Mouse (Mus musculus): ENCODE results near the gene Sp8. TPM values are rescaled to one million over a fixed set of nuclear protein-coding genes. Genes with fewer than 3 reads are reported as not detected.
A peak's percentile ranks its signal among the peaks of the same experiment; 100 is the strongest.

The Sp8 gene
- 4.5 and 5.1 TPM in 2 replicates for polyA plus RNA-seq (2014; fragmentation: Nextera tagmentation; extraction: Ambion mirVana)

DNA sequence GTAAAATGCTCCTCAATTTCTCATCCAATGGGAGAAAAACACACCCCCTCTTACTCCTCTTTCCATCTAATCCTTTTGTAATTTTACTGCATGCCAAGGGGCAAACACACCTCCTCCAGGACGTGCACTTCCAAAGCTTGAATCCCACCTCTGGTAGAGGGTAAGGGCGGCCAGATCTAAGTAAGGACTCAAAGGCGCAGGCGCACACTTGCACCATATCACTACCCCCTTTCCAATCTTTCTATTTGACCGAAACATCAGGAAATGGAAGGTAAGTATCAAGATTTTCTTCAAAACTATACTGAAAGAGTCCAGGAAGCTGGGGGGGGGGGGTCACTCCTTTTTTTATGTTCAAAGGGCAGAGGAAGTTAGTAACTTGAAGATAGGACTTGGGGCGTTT is at the start of gene Sp8:
Sp8 (plus strand) TSS at position 109 of the 400 bp plus-strand sequence.
- H3K9ac ChIP-seq (ENCODE audit: low read length) = no peak within 1 kb of the TSS
- ATAC-seq (ENCODE audit: insufficient number of reproducible peaks, low FRiP score, low TSS enrichment, low read depth) (no peak), DNase-seq (ENCODE audit: low spot score) (no peak)
- H3K36me3 ChIP-seq (ENCODE audit: control insufficient read depth, insufficient read depth, low read length) = no peaks in the 10 kb centered on the region
- no peak within 1 kb of the TSS for H3K27ac ChIP-seq (replicated peaks; ENCODE audit: low read depth, low read length)
- peaks cover 4% of the 10 kb centered on the region; the same call in 1 of the 2 replicates for H3K4me1 ChIP-seq (ENCODE audit: control insufficient read depth, insufficient read depth, low read length)
- 0% methylated on average over 6 of the region's 6 CpGs for WGBS
- peak within 1 kb of the TSS; percentile 45 for H3K4me3 ChIP-seq (ENCODE audit: low read depth, low read length)
- H3K27me3 ChIP-seq (ENCODE audit: control insufficient read depth, insufficient read depth, low read length) = peaks cover 74% of the 10 kb centered on the region
- H3K4me2 ChIP-seq (ENCODE audit: low read depth, severe bottlenecking) = peak within 1 kb of the TSS; percentile 87
- no peaks in the 10 kb centered on the region for H3K9me3 ChIP-seq (ENCODE audit: control insufficient read depth, low read length)

DNA sequence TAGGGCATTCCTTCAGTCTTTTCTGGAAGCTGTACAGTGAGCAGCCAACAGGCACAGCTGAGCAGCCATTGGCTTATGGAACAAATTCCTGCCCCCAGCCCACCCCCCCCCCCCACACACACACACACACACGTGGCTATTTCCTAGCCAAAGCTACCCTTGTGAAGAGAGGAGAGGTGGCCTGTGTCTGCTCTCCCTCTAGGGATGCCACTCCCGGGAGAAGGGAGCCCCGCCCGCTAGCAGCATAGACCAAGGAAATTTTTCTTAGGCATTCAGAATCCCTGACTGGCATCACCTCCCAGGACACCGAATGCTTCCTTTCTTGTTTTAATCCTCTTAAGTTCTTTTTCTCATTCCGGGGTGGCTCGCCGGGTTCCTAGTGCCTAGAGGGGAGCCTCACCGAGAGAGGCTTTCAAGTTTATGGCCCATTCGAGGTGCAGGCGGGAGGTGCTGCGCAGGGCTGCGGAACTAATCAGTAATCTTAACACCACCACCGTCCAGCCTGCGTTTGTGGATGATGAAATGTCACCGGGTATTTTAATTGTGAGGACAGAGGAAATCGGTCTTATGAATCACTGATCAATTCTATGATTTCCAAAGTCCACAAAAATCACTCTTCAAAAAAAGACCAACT is 34.7 kb upstream of the Sp8 start:
- Histone ChIP-seq H3K36me3 (ENCODE audit: control insufficient read depth, insufficient read depth, low read length) (no peaks in the 10 kb centered on the region), H3K9me3 (ENCODE audit: control insufficient read depth, low read length) (no peaks in the 10 kb centered on the region), H3K4me2 (ENCODE audit: low read depth, severe bottlenecking) (peak overlapping the region; percentile 41), H3K4me1 (ENCODE audit: control insufficient read depth, insufficient read depth, low read length) (no peaks in the 10 kb centered on the region), H3K27me3 (ENCODE audit: control insufficient read depth, insufficient read depth, low read length) (no peaks in the 10 kb centered on the region), H3K27ac (replicated peaks; ENCODE audit: low read depth, low read length) (no peak overlapping the region), H3K9ac (ENCODE audit: low read length) (no peak overlapping the region), H3K4me3 (ENCODE audit: low read depth, low read length) (no peak overlapping the region)
- 3% methylated on average over 17 of the region's 17 CpGs for WGBS
- ATAC-seq (ENCODE audit: insufficient number of reproducible peaks, low FRiP score, low TSS enrichment, low read depth) = peak; percentile 73
- DNase-seq (ENCODE audit: low spot score) = peak; percentile 34

DNA sequence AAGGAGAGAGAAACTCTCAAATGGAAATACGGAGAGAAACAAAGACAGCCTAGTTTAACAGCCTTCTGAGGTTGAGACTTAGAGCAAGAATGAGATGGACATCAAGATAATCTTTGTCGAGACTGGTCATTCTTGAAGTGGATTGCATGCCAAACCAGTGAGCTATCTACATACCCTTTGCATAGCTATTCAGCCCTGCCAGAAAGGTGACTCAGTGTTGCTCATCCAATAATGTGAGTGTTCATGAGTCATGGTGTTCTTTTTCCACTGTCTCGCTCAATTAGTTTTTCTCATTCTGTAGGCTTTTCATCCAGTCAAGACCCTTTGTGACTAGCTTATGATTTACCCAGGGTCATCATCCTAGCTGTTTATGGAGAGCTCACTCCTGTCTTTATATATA is 31.6 kb upstream of the Sp8 start:
- Histone ChIP-seq H3K27me3 (ENCODE audit: control insufficient read depth, insufficient read depth, low read length) (no peaks in the 10 kb centered on the region), H3K9me3 (ENCODE audit: control insufficient read depth, low read length) (no peaks in the 10 kb centered on the region), H3K4me3 (ENCODE audit: low read depth, low read length) (no peak overlapping the region), H3K9ac (ENCODE audit: low read length) (no peak overlapping the region), H3K36me3 (ENCODE audit: control insufficient read depth, insufficient read depth, low read length) (no peaks in the 10 kb centered on the region), H3K27ac (replicated peaks; ENCODE audit: low read depth, low read length) (no peak overlapping the region), H3K4me1 (ENCODE audit: control insufficient read depth, insufficient read depth, low read length) (no peaks in the 10 kb centered on the region), H3K4me2 (ENCODE audit: low read depth, severe bottlenecking) (no peak overlapping the region)
- ATAC-seq (ENCODE audit: insufficient number of reproducible peaks, low FRiP score, low TSS enrichment, low read depth) (no peak), DNase-seq (ENCODE audit: low spot score) (no peak)
- 84% methylated on average over 3 of the region's 3 CpGs for WGBS

DNA sequence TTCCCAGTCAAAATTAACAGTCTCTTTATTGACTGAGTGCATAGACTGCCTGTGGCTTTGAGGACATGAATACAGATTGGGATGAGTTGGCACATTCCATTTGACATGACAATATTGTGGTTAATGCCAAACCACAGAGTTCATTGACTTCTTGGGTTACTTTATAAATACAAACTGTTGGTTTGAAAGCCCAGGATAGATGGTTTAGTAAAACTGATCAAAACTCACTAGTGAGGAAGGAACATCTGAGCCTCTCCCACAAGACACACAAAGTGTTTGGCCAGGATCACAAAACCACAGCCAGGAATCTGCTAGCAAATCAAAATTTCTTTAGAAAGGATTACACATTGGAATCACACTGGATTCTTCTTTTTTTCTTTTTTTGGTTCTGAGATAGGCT is 30.0 kb upstream of the Sp8 start:
- DNase-seq (ENCODE audit: low spot score) = no peak
- Histone ChIP-seq H3K27me3 (ENCODE audit: control insufficient read depth, insufficient read depth, low read length) (no peaks in the 10 kb centered on the region), H3K4me3 (ENCODE audit: low read depth, low read length) (no peak overlapping the region), H3K36me3 (ENCODE audit: control insufficient read depth, insufficient read depth, low read length) (no peaks in the 10 kb centered on the region), H3K9me3 (ENCODE audit: control insufficient read depth, low read length) (no peaks in the 10 kb centered on the region), H3K4me1 (ENCODE audit: control insufficient read depth, insufficient read depth, low read length) (no peaks in the 10 kb centered on the region), H3K27ac (replicated peaks; ENCODE audit: low read depth, low read length) (no peak overlapping the region), H3K4me2 (ENCODE audit: low read depth, severe bottlenecking) (no peak overlapping the region), H3K9ac (ENCODE audit: low read length) (no peak overlapping the region)
- ATAC-seq (ENCODE audit: insufficient number of reproducible peaks, low FRiP score, low TSS enrichment, low read depth) = no peak

DNA sequence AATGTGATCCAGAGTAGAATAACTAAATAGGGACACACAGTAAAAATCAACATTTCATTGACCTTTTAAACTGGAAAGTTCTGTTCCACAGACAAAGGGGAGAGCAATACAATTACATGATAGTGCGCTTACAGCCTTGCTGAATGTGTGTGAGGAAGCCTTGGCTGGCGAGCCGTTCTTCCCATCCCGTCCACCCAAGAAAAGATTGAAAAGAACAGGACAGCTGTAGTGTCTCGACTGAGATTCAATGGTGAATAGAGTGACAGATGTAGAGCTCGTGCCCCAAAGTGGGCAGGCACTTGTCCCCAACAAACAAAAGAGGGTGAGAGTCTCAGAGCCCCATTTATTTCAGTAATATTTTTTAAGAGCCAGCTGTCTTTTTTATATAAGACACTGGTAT is 16.2 kb upstream of the Sp8 start:
- Histone ChIP-seq H3K4me1 (ENCODE audit: control insufficient read depth, insufficient read depth, low read length) (no peaks in the 10 kb centered on the region), H3K36me3 (ENCODE audit: control insufficient read depth, insufficient read depth, low read length) (no peaks in the 10 kb centered on the region), H3K4me2 (ENCODE audit: low read depth, severe bottlenecking) (no peak overlapping the region), H3K27me3 (ENCODE audit: control insufficient read depth, insufficient read depth, low read length) (no peaks in the 10 kb centered on the region), H3K27ac (replicated peaks; ENCODE audit: low read depth, low read length) (no peak overlapping the region), H3K9ac (ENCODE audit: low read length) (no peak overlapping the region), H3K9me3 (ENCODE audit: control insufficient read depth, low read length) (no peaks in the 10 kb centered on the region), H3K4me3 (ENCODE audit: low read depth, low read length) (no peak overlapping the region)
- DNase-seq (ENCODE audit: low spot score) (no peak), ATAC-seq (ENCODE audit: insufficient number of reproducible peaks, low FRiP score, low TSS enrichment, low read depth) (no peak)
- 88% methylated on average over 6 of the region's 6 CpGs for WGBS

DNA sequence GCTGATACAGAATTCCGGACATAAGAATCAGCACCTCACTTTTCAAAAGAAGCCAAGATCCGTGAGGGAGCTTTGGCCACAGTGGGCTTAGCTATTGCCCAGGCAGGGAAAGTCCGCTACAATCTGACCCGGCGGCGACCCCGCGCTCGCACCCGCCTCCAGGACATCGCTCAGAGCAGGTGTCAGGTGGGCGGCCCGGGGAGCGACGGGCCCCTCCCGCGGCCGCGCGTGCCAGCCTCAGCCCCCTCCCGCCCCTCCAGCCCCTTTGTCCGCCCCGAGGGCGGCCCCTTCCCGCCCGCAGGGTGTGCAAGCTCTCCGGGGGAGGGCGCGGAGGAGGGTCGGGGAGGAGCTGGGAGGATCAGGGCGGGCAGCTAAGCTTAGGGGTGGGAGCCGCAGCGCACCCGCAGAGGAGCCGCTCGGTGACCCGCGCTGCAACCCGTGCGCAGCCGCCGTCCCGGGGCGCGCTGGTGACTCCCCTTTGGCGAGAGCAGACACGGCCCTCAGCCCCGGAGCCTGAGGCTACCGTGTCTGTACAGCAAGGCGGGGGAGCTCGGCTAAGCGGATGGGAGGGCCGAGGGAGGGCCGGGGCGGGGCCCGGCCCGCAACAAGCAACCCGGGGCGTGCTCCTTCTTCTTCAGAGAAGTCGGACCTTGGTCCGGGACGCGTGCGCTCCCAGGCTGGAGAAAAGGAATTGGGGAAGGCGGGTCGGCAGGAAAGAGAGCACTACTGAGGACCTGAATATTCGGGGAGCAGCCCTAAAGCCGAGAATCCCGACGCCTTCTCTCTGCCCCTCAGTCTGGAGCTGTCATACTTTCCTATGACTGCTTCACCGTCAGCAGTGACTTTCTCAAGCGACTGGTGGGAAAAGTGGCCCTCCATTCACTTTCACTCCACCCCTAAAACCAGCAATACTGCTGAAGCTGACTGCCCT is 9.5 kb upstream of the Sp8 start:
- ATAC-seq (ENCODE audit: insufficient number of reproducible peaks, low FRiP score, low TSS enrichment, low read depth) = peak; percentile 77
- Histone ChIP-seq H3K27ac (replicated peaks; ENCODE audit: low read depth, low read length) (no peak overlapping the region), H3K9ac (ENCODE audit: low read length) (peak overlapping the region; percentile 45), H3K4me1 (ENCODE audit: control insufficient read depth, insufficient read depth, low read length) (peaks cover 5% of the 10 kb centered on the region; the same call in 1 of the 2 replicates), H3K9me3 (ENCODE audit: control insufficient read depth, low read length) (no peaks in the 10 kb centered on the region), H3K4me3 (ENCODE audit: low read depth, low read length) (peak overlapping the region; percentile 58), H3K4me2 (ENCODE audit: low read depth, severe bottlenecking) (peak overlapping the region; percentile 96), H3K27me3 (ENCODE audit: control insufficient read depth, insufficient read depth, low read length) (peaks cover 39% of the 10 kb centered on the region), H3K36me3 (ENCODE audit: control insufficient read depth, insufficient read depth, low read length) (no peaks in the 10 kb centered on the region)
- under 1% methylated on average over 70 of the region's 72 CpGs for whole genome bisulfite sequencing
- DNase-seq (ENCODE audit: low spot score) = peak; percentile 70

DNA sequence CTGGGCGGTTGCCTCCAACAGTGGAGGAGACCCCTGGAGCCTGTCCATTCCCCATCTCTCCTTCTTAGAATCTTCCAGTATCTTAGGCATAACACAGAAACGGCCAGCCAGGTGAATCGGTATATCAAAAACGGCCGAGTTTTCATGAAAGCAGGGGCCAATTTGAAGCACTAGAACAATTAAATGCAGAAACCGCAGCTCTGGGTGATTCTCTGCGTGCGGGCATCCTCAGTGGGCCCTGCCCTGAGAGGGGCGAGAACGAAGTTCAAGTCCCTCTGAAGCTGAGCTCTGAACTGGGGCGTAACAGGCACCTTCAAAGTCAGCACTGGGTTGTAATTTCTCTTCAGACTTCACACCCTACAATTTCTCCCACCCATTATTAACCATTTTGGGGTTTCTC is 8.8 kb upstream of the Sp8 start:
- Histone ChIP-seq H3K27me3 (ENCODE audit: control insufficient read depth, insufficient read depth, low read length) (peaks cover 39% of the 10 kb centered on the region), H3K36me3 (ENCODE audit: control insufficient read depth, insufficient read depth, low read length) (no peaks in the 10 kb centered on the region), H3K9me3 (ENCODE audit: control insufficient read depth, low read length) (no peaks in the 10 kb centered on the region), H3K4me3 (ENCODE audit: low read depth, low read length) (peak overlapping the region; percentile 58), H3K4me2 (ENCODE audit: low read depth, severe bottlenecking) (peak overlapping the region; percentile 96), H3K4me1 (ENCODE audit: control insufficient read depth, insufficient read depth, low read length) (peaks cover 5% of the 10 kb centered on the region; the same call in 1 of the 2 replicates), H3K9ac (ENCODE audit: low read length) (no peak overlapping the region), H3K27ac (replicated peaks; ENCODE audit: low read depth, low read length) (no peak overlapping the region)
- WGBS = 2% methylated on average over 11 of the region's 11 CpGs
- ATAC-seq (ENCODE audit: insufficient number of reproducible peaks, low FRiP score, low TSS enrichment, low read depth) (no peak), DNase-seq (ENCODE audit: low spot score) (no peak)

DNA sequence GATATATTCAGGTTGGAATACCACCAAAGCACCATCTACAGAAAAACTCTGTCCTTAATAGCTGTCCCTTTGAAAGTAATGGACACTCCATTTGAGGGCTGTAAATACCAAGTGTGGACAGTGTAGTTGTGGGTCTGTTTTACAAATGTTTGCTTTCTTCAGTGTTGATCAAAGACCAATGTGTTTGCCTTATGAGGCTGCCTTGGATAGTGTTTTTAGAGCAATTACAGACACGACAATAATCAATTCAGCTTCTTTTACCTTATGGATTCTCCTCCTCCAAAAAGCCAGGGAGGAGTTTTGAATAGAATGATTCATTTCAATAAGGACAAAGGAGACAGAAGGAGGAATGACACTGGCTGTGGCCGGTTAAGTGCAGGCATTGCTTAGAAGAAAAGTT is 7.9 kb upstream of the Sp8 start:
- no peak overlapping the region for H3K4me2 ChIP-seq (ENCODE audit: low read depth, severe bottlenecking)
- H3K9ac ChIP-seq (ENCODE audit: low read length) = no peak overlapping the region
- ATAC-seq (ENCODE audit: insufficient number of reproducible peaks, low FRiP score, low TSS enrichment, low read depth) (no peak), DNase-seq (ENCODE audit: low spot score) (no peak)
- no peaks in the 10 kb centered on the region for H3K36me3 ChIP-seq (ENCODE audit: control insufficient read depth, insufficient read depth, low read length)
- peaks cover 46% of the 10 kb centered on the region for H3K27me3 ChIP-seq (ENCODE audit: control insufficient read depth, insufficient read depth, low read length)
- peaks cover 5% of the 10 kb centered on the region; the same call in 1 of the 2 replicates for H3K4me1 ChIP-seq (ENCODE audit: control insufficient read depth, insufficient read depth, low read length)
- no peaks in the 10 kb centered on the region for H3K9me3 ChIP-seq (ENCODE audit: control insufficient read depth, low read length)
- H3K27ac ChIP-seq (replicated peaks; ENCODE audit: low read depth, low read length) = no peak overlapping the region
- 3% methylated on average over 2 of the region's 2 CpGs for WGBS
- no peak overlapping the region for H3K4me3 ChIP-seq (ENCODE audit: low read depth, low read length)
